In the genomic region with DNA sequence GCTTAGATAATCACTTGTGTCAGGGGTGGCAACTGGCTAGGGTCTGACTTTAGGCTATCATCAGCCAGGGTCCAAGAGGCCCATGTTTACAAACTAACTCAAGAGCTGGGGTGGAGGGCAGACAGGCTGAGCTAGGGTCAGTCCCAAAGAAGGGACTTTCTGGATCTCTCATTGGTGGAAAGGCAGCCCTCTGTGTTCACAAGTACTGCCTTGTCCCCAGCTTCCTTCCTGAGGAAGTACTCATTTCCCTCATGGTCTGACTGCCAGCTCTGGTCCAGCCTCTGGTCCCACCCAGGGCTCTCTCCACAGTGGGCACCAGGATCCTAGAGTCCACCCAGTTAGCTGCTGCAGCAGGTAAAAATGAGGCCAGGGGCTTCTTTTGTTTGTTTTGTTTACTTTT, we compare ENCODE assay signal across 8 mouse cellular contexts. TPM values are rescaled to one million over a fixed set of nuclear protein-coding genes. Genes with fewer than 3 reads are reported as not detected.
A peak's percentile ranks its signal among the peaks of the same experiment; 100 is the strongest.
DNase-seq lines count a peak whose midpoint lies in the region; ATAC-seq and TF ChIP-seq lines count a peak whose summit lies in the region.

No protein-coding gene starts in this region.

- peak overlapping the region; percentile 27 for H3K27ac ChIP-seq in spleen, adult 2 months (ENCODE audit: insufficient read depth, low read length)
- peak overlapping the region; percentile 66 for H3K27ac ChIP-seq in limb, embryonic 12.5 days
- H3K27ac ChIP-seq in midbrain, postnatal 0 days (ENCODE audit: low read depth, low read length), result peak overlapping the region; percentile 47; the same call in 1 of the 2 replicates

- no peak for ATAC-seq in limb, embryonic 12.5 days (ENCODE audit: insufficient number of reproducible peaks, insufficient read depth, low FRiP score, low TSS enrichment, low read depth)
- ATAC-seq in midbrain, postnatal 0 days (ENCODE audit: low FRiP score), result no peak

- no peaks in the 10 kb centered on the region for H3K4me1 ChIP-seq in spleen, adult 2 months (ENCODE audit: control insufficient read depth, insufficient read depth, insufficient read length)
- no peaks in the 10 kb centered on the region for H3K4me1 ChIP-seq in limb, embryonic 12.5 days (replicated peaks)
- H3K4me1 ChIP-seq in midbrain, postnatal 0 days (ENCODE audit: insufficient read depth, low read length), result no peaks in the 10 kb centered on the region

- no peaks in the 10 kb centered on the region for H3K36me3 ChIP-seq in spleen, adult 2 months (ENCODE audit: control insufficient read depth, insufficient read depth, low read length)
- H3K36me3 ChIP-seq in limb, embryonic 12.5 days, result peaks cover 82% of the 10 kb centered on the region
- peaks cover 41% of the 10 kb centered on the region for H3K36me3 ChIP-seq in midbrain, postnatal 0 days (ENCODE audit: insufficient read depth, low read length)

- H3K4me3 ChIP-seq in spleen, adult 2 months (ENCODE audit: extremely low read depth, insufficient read depth, insufficient read length), result no peak overlapping the region
- H3K4me3 ChIP-seq in limb, embryonic 12.5 days (replicated peaks), result no peak overlapping the region
- H3K4me3 ChIP-seq in midbrain, postnatal 0 days (ENCODE audit: low read depth, low read length), result no peak overlapping the region

- no peak for TF ChIP-seq CTCF in spleen, adult 2 months (IDR thresholded peaks at IDR 0.05; ENCODE audit: extremely low read depth, insufficient read depth, insufficient read length, insufficient replicate concordance)
- no peak for TF ChIP-seq CTCF in midbrain, postnatal 0 days (IDR thresholded peaks at IDR 0.05)

- no peaks in the 10 kb centered on the region for H3K27me3 ChIP-seq in spleen, adult 2 months (ENCODE audit: control insufficient read depth, insufficient read depth, low read length)
- H3K27me3 ChIP-seq in limb, embryonic 12.5 days, result no peaks in the 10 kb centered on the region
- no peaks in the 10 kb centered on the region for H3K27me3 ChIP-seq in midbrain, postnatal 0 days (ENCODE audit: insufficient read depth, low read length)

- no peak for TF ChIP-seq POLR2A in spleen, adult 2 months (IDR thresholded peaks at IDR 0.05; ENCODE audit: low read depth, low read length)

- H3K9ac ChIP-seq in limb, embryonic 12.5 days (replicated peaks), result no peak overlapping the region
- no peak overlapping the region for H3K9ac ChIP-seq in midbrain, postnatal 0 days (replicated peaks; ENCODE audit: low read length, poor library complexity, severe bottlenecking)

- intact Hi-C loops in heart, postnatal 10 days (cut with DNase I), result loop anchor here (1.0 to 10.0 kb wide), 2 partner anchors 112 to 330 kb away; no protein-coding TSS in a partner anchor

- no peak for DNase-seq in spleen, adult 2 months (ENCODE audit: low read depth in 1 of 2, low spot score in 2 of 2)
- no peak for DNase-seq in spleen, adult 18-20 months
- DNase-seq in heart, postnatal 10 days, result peak; percentile 49 to 66
- DNase-seq in midbrain, postnatal 0 days (ENCODE audit: low spot score), result no peak
- no peak for DNase-seq in ovary, postnatal 10 days (ENCODE audit: low spot score)
- DNase-seq in cerebellum, postnatal 10 days, result no peak
- no peak for DNase-seq in right cerebral cortex, adult 18-20 months

- no peak overlapping the region for H3K4me2 ChIP-seq in limb, embryonic 12.5 days
- no peak overlapping the region for H3K4me2 ChIP-seq in midbrain, postnatal 0 days (ENCODE audit: low read depth, low read length, poor library complexity, severe bottlenecking)

- H3K9me3 ChIP-seq in limb, embryonic 12.5 days, result no peaks in the 10 kb centered on the region
- no peaks in the 10 kb centered on the region for H3K9me3 ChIP-seq in midbrain, postnatal 0 days (ENCODE audit: low read length)

RNA-seq across cellular contexts. Expression of a gene that starts 60.0 kb away (rescaled TPM):
- 44.7 and 48.2 TPM in 2 replicates for polyA plus RNA-seq in spleen, adult 2 months (2012; rRNA removed)
- 100 to 1,000 TPM; 195 to 218 TPM for total RNA-seq in heart, postnatal 10 days (2021)
- polyA plus RNA-seq in limb, embryonic 12.5 days (2016; fragmentation: Nextera tagmentation; extraction: Ambion mirVana), result 235 and 236 TPM in 2 replicates
- total RNA-seq in midbrain, postnatal 0 days (2014; rRNA removed), result 96.4 and 104 TPM in 2 replicates
- 74.6 and 77.2 TPM in 2 replicates for polyA plus RNA-seq in midbrain, postnatal 0 days (2015; fragmentation: Nextera tagmentation; extraction: Ambion mirVana)

Comparison
In these comparisons a context has a peak if more than half of its experiments do, and no peak if none do; other contexts are left out.
1. DNase-seq: peak in heart, postnatal 10 days (2 of 2); none in spleen, adult 2 months (0 of 2), spleen, adult 18-20 months (0 of 2), midbrain, postnatal 0 days (single experiment), ovary, postnatal 10 days (single experiment), cerebellum, postnatal 10 days (0 of 2) and right cerebral cortex, adult 18-20 months (single experiment).
2. Peak in every context shown above with its lines, with median percentiles within 50 percentile points of each other: H3K27ac ChIP-seq.